Mouse (Mus musculus) ES-Bruce4 (cell line): ENCODE measurements around the gene Sh3bp5. TPM values are rescaled to one million over a fixed set of nuclear protein-coding genes. Genes with fewer than 3 reads are reported as not detected.

Source experiments
- H3K27ac ChIP-seq: 2 replicates; pipeline ENCODE4 v1.5.1; 2012; ENCODE audit warnings: low read length, inconsistent platforms; ENCODE audit not compliant: insufficient read depth
- H3K27me3 ChIP-seq: 2 replicates; pipeline ENCODE4 v1.6.1; 2012; ENCODE audit warnings: mild to moderate bottlenecking, low read length, inconsistent platforms; ENCODE audit not compliant: control insufficient read depth, poor library complexity, insufficient read depth, severe bottlenecking
- H3K36me3 ChIP-seq: 2 replicates; pipeline ENCODE4 v1.6.1; 2012; ENCODE audit warnings: inconsistent platforms, mild to moderate bottlenecking, low read length, moderate library complexity; ENCODE audit not compliant: control insufficient read depth, poor library complexity, insufficient read depth, severe bottlenecking
- H3K4me1 ChIP-seq: one replicate; pipeline ENCODE4 v1.8.1; 2011; ENCODE audit warnings: low read length; ENCODE audit not compliant: control insufficient read depth, insufficient read depth
- H3K4me3 ChIP-seq: 2 replicates; pipeline ENCODE4 v1.5.1; 2011; ENCODE audit warnings: low read depth, mild to moderate bottlenecking, low read length
- H3K9ac ChIP-seq: 2 replicates; pipeline ENCODE4 v1.6.1; 2012; ENCODE audit warnings: low read depth, mild to moderate bottlenecking, inconsistent platforms; ENCODE audit not compliant: poor library complexity, severe bottlenecking
- H3K9me3 ChIP-seq: replicated peaks from 2 replicates; pipeline ENCODE4 v1.6.1; 2012; ENCODE audit warnings: mild to moderate bottlenecking, low read length, inconsistent platforms; ENCODE audit not compliant: control insufficient read depth, poor library complexity, insufficient read depth, severe bottlenecking
- CTCF ChIP-seq: IDR thresholded peaks from one replicate; pipeline ENCODE4 v1.8.1; 2011; ENCODE audit warnings: low read depth, low read length
- EP300 ChIP-seq: IDR thresholded peaks from 2 replicates; pipeline ENCODE4 v1.6.1; 2011; ENCODE audit warnings: low read depth, low read length; ENCODE audit not compliant: insufficient read depth
- POLR2A ChIP-seq: IDR thresholded peaks from one replicate; pipeline ENCODE4 v1.8.1; 2011; ENCODE audit warnings: low read length; ENCODE audit not compliant: insufficient read depth
- polyA plus RNA-seq: library from polyadenylated mRNA; stranded (reverse); fragments of >200 nt; gene quantifications from 2 replicates; pipeline ENCODE4 v1.2.4, GENCODE M21; 2011; ENCODE audit warnings: low read depth; ENCODE audit not compliant: missing spikeins, insufficient read depth, insufficient read length

Sh3bp5 gene
- polyA plus RNA-seq, 1 experiment = 8.6 TPM

GRCm38 (mm10) chr14:31403995-31404394 lies 31.9 kb downstream of the Sh3bp5 start:
- no peaks in the 10 kb centered on the region for H3K4me1 ChIP-seq
- H3K27me3 ChIP-seq = no peaks in the 10 kb centered on the region
- TF ChIP-seq POLR2A (no peak), CTCF (no peak), EP300 (no peak)
- no peak overlapping the region for H3K27ac ChIP-seq
- H3K36me3 ChIP-seq = no peaks in the 10 kb centered on the region
- no peaks in the 10 kb centered on the region for H3K9me3 ChIP-seq
- H3K4me3 ChIP-seq = no peak overlapping the region
- H3K9ac ChIP-seq = no peak overlapping the region

- H3K4me1 ChIP-seq = no peaks in the 10 kb centered on the region
- no peaks in the 10 kb centered on the region for H3K9me3 ChIP-seq
Measured at GRCm38 (mm10) chr14:31403556-31403955, 32.3 kb downstream of the Sh3bp5 start.

GRCm38 (mm10) chr14:31402693-31403092 lies 33.2 kb downstream of the Sh3bp5 start:
- H3K27ac ChIP-seq = no peak overlapping the region
- no peaks in the 10 kb centered on the region for H3K4me1 ChIP-seq
- no peak for TF ChIP-seq CTCF
- no peak for TF ChIP-seq POLR2A
- no peak for TF ChIP-seq EP300
- no peak overlapping the region for H3K4me3 ChIP-seq
- no peak overlapping the region for H3K9ac ChIP-seq
- H3K36me3 ChIP-seq = no peaks in the 10 kb centered on the region
- no peaks in the 10 kb centered on the region for H3K27me3 ChIP-seq
- no peaks in the 10 kb centered on the region for H3K9me3 ChIP-seq

More at GRCm38 (mm10) chr14:31403556-31403955, 32.3 kb downstream of the Sh3bp5 start:
- no peak overlapping the region for H3K9ac ChIP-seq
- H3K27me3 ChIP-seq = no peaks in the 10 kb centered on the region
- no peak for TF ChIP-seq EP300
- no peak for TF ChIP-seq CTCF
- TF ChIP-seq POLR2A = no peak
- no peak overlapping the region for H3K4me3 ChIP-seq
- H3K36me3 ChIP-seq = no peaks in the 10 kb centered on the region
- H3K27ac ChIP-seq = no peak overlapping the region

GRCm38 (mm10) chr14:31401918-31402427 lies 33.9 kb downstream of the Sh3bp5 start:
- TF ChIP-seq CTCF (no peak), POLR2A (no peak), EP300 (no peak)
- no peak overlapping the region for H3K4me3 ChIP-seq
- H3K27me3 ChIP-seq = no peaks in the 10 kb centered on the region
- H3K27ac ChIP-seq = no peak overlapping the region
- no peaks in the 10 kb centered on the region for H3K36me3 ChIP-seq
- no peak overlapping the region for H3K9ac ChIP-seq
- H3K4me1 ChIP-seq = no peaks in the 10 kb centered on the region
- H3K9me3 ChIP-seq = no peaks in the 10 kb centered on the region

GRCm38 (mm10) chr14:31400896-31401295 lies 35.0 kb downstream of the Sh3bp5 start:
- Histone ChIP-seq H3K4me1 (no peaks in the 10 kb centered on the region), H3K36me3 (no peaks in the 10 kb centered on the region), H3K27me3 (no peaks in the 10 kb centered on the region), H3K9ac (no peak overlapping the region), H3K4me3 (no peak overlapping the region), H3K9me3 (no peaks in the 10 kb centered on the region), H3K27ac (no peak overlapping the region)
- TF ChIP-seq POLR2A = no peak
- TF ChIP-seq EP300 = no peak
- TF ChIP-seq CTCF = no peak

- H3K27ac ChIP-seq = no peak overlapping the region
- no peaks in the 10 kb centered on the region for H3K9me3 ChIP-seq
- no peaks in the 10 kb centered on the region for H3K4me1 ChIP-seq
- H3K27me3 ChIP-seq = no peaks in the 10 kb centered on the region
- H3K9ac ChIP-seq = no peak overlapping the region
- TF ChIP-seq EP300 = no peak
- no peak for TF ChIP-seq POLR2A
- TF ChIP-seq CTCF = no peak
- H3K36me3 ChIP-seq = no peaks in the 10 kb centered on the region
- no peak overlapping the region for H3K4me3 ChIP-seq
Measured at GRCm38 (mm10) chr14:31400246-31400645, 35.6 kb downstream of the Sh3bp5 start.
